Mouse (Mus musculus) megakaryocyte-erythroid progenitor cell, adult 5-6 weeks (primary cell): ENCODE data around the gene Cachd1. TPM values are rescaled to one million over a fixed set of nuclear protein-coding genes. Genes with fewer than 3 reads are reported as not detected.

Source experiments
- ATAC-seq: replicated peaks from 2 replicates; pipeline ENCODE4 v1.8.0; 2016; ENCODE audit warnings: mild to moderate bottlenecking, inconsistent platforms; ENCODE audit not compliant: severe bottlenecking, poor library complexity, low FRiP score, low TSS enrichment
- total RNA-seq, 2 experiments: library from RNA; stranded (forward) in 1 of 2; stranded (reverse) in 1 of 2; fragments of 200-1000, 215-1000 nt in 1 of 2; fragments of >200 nt in 1 of 2; fragmentation: Nextera tagmentation in 1 of 2; gene quantifications; 2 replicates each; pipeline ENCODE4 v1.2.3; 2014 to 2017

The Cachd1 gene
- total RNA-seq (2014; fragmentation: Nextera tagmentation) (18.0 and 20.6 TPM in 2 replicates), total RNA-seq (2017) (6.4 and 10.9 TPM in 2 replicates)

- no peak for ATAC-seq
These were observed at the start of gene Cachd1 for GRCm38 (mm10) chr4:100776043-100776870. Gene Cachd1, plus strand, starts transcription at chr4:100776675.

DNA sequence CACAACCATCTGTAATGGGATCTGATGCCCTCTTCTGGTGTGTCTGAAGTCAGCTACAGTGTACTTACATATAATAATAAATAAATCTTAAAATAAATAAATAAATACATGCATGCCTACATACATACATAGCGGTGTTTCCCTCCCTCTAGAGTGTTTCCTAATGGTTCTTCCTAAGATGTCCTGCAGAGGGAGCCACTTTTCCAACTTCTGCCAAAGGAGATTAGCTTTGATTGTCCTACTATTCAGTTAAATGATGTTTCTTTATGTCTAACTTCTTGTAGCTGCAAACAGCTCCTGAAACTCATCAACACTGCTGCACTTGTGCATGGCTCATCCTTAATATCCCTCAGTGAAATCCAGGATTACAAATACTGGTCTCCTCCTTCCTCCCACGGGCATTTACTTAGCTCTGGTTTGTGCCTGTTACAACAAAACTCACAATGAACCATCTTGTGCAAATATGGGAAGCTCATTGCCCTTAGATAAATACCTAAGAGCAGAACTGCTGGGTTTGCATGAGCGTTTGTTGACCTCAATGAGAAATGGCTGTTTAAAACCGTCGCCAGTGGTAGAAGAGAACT lies 47.5 kb upstream of the Cachd1 start:
- no peak for ATAC-seq

GRCm38 (mm10) chr4:100735098-100735935 lies 41.2 kb upstream of the Cachd1 start:
- ATAC-seq, result no peak

GRCm38 (mm10) chr4:100735936-100736349 lies 40.5 kb upstream of the Cachd1 start:
- ATAC-seq, result no peak

DNA sequence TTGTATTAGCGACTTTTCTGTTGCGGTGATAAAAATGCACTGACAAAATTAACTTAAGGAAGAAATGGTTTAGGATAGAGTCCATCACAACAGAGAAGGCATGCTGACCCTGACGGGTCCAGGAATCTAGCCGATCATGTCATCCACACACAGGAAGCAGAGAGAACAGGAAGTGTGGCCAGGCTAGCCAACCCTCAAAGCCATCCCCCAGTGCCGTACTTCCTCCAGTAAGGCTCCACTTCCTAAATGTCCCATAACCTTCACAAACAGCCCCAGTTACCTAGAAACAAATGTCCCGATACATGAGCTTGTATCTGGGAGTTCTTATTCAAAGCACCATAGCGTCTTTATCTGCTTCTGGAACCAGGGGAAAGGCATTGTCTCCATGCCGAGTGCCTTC lies 32.9 kb upstream of the Cachd1 start:
- ATAC-seq, result no peak

DNA sequence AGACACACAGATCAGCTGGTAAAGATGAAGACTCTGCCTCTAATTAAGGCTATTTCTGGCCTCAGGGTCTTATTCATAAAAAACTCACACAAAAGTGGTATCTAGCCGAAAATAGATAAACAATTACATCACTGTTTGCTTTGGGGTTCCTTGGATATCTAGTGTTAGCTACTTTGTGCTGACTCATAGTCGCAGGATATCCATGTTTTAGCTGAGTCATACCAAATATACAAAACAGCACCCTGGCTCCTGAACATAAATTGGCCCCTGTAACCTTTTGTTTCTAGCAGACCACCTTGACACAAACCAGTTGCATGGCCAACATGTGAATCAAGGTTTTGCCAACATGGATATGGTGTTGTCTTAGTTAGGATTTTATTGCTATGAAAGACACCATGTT lies 24.2 kb upstream of the Cachd1 start:
- no peak for ATAC-seq

GRCm38 (mm10) chr4:100755632-100756031 lies 20.8 kb upstream of the Cachd1 start:
- ATAC-seq, result no peak

GRCm38 (mm10) chr4:100756499-100756898 lies 20.0 kb upstream of the Cachd1 start:
- no peak for ATAC-seq

GRCm38 (mm10) chr4:100758265-100758898 lies 18.1 kb upstream of the Cachd1 start:
- no peak for ATAC-seq

DNA sequence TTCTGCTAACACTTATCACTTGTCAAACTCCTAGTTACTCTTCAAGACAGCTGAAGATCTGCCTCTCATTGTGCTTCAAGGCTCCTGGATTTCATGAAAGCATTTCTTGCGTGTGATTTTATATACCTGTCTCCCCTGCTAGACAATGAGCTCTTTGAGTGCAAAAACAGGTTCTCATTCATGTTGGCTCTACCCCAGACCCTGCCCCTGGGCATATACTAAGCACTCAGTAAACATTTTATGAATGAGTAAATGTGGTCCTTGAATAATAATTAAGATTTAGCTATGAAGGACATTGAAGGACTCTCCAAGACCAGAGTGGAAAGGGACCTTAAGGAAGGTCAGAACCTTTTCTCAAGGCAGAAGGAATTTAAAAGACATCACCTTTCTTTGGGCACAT lies 16.9 kb upstream of the Cachd1 start:
- no peak for ATAC-seq

GRCm38 (mm10) chr4:100760416-100760815 lies 16.1 kb upstream of the Cachd1 start:
- ATAC-seq, result no peak

GRCm38 (mm10) chr4:100768606-100769005 lies 7.9 kb upstream of the Cachd1 start:
- ATAC-seq, result no peak

DNA sequence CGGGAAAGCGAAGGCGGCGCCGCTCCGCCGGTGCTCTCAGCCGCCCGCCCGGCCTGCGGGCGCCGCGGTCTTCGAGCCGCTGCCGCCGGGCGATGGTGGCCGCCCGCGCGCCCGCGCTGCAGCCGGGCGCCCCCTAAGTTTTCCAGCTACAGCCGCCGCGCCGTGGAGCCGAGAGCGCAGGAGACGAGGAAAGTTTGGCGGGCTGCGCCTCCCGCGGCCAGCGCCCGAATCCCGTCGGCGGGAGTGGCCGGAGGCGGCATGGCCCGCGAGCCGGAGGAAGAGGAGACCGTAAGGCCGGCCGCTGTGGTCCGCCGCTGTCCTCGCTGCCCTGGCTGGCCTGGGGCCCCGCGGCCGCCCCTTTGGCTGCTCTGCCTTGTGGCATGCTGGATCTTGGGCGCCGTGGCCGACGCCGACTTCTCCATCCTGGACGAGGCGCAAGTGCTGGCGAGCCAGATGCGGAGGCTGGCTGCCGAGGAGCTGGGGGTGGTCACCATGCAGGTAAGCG lies 448 bp downstream of the Cachd1 start:
- ATAC-seq, result no peak

DNA sequence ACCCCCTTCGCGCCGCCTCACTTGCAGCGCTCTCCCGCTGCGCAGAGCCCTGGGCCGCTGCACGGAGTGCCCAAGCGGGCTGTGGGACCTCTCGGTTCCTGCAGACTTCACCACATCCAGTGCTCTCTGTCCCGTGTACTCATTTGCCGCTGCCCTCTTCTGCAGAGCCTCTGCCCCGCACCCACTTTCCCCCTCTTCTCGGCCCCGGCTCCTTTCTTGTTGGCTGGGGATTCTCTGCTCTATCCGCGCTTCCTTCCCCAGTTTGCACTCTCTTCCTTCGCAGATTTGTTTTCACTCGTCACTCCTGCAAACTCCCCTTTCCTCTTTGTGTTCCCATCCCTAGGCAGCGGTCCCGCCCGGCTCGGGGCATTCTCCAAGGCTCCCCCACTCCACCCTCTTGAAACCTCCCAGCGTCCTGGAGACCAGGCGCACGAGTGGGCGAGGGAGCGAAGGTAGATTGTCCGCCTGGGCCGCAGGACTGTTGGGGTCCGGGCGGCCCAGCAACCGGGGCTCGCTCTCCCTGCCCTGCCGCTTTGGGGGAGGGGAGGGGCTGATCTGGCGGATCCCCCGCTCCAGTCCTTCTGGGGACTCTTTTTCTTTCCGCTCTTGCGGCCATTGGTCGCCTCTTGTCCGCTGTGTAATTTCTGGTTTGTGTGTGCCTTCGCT lies 1.0 kb downstream of the Cachd1 start:
- ATAC-seq, result no peak

DNA sequence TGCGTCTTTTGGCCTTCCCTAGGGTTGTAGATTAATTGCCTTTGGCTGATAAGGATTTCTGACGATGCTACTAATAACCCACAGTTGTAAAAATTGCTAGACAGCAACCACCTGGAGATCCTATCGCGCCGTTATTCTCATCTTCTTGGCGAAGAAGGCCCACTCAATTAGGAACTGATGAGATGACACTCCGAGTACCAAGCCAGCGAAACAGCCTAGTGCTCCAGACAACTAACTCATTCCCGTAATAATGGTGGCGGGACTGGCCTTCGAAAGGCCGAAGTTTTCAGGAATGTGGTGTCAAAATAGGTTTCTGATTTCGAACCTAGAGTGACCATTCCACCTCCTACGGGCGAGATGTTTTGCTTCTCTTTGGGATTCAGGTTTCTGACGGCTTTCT lies 1.6 kb downstream of the Cachd1 start:
- ATAC-seq, result no peak

- no peak for ATAC-seq
These were observed 2.5 kb downstream of the Cachd1 start for GRCm38 (mm10) chr4:100779023-100779422.

GRCm38 (mm10) chr4:100779695-100780094 lies 3.2 kb downstream of the Cachd1 start:
- ATAC-seq, result no peak

DNA sequence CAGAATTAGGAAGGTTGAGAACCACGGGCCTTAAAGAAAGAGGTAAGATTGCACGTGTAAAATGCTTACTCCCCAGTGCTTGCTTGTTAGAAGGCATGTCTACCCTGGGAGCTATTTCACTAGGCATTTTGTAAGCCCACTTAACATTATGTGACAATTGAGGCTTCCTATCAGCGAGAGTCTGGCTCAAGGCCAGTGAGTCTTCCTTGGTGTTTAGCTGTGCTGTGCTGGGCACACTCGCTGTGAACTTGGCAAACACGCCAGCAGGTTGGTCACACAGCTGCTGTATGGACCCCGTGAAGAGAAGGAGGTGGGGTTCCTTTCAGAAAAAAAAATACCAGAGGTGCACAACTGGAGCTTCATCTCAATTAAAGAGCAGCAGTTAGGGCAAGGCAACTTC lies 4.4 kb downstream of the Cachd1 start:
- no peak for ATAC-seq

DNA sequence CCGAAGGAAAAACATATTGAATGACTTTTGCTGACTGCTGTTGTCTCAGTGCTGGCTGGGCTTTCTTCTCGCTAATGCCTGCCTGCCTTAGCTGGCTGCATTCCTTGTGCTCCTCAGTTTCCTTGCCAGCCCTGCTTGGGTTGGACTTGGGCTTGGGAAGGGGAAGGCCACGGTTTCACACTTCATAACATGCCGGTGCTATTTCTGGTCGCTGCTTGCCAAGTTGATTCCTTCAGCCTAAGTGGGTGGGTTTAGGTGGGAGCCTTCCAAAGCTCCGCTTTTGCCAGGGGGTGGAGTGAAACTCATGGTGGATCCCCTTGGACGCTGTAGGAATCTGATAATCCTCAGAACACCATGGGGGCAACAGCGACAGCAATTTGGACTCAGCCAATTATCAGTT lies 5.9 kb downstream of the Cachd1 start:
- ATAC-seq, result no peak
